Mouse (Mus musculus) embryonic fibroblast, embryonic 13.5 days (primary cell): ENCODE measurements at regions not wholly inside any gene's neighbourhood (a gene's known extent, or its start where the extent isn't known, plus 50 kb on each side); places are given as distances from the start of the nearest gene placed in this dataset.
A peak's percentile ranks its signal among the peaks of the same experiment; 100 is the strongest.

Source experiments
- H3K27ac ChIP-seq: 2 replicates; pipeline ENCODE4 v1.5.1; 2012; ENCODE audit warnings: low read length, control low read depth, inconsistent platforms; ENCODE audit not compliant: insufficient read depth
- H3K4me1 ChIP-seq: 2 replicates; pipeline ENCODE4 v1.6.1; 2011; ENCODE audit warnings: low read length; ENCODE audit not compliant: control insufficient read depth, insufficient read depth
- H3K4me3 ChIP-seq: 2 replicates; pipeline ENCODE4 v1.5.1; 2011; ENCODE audit warnings: mild to moderate bottlenecking, control low read depth, low read length; ENCODE audit not compliant: insufficient read depth
- CTCF ChIP-seq: IDR thresholded peaks from 2 replicates; pipeline ENCODE4 v1.5.1; 2011; ENCODE audit warnings: mild to moderate bottlenecking, control low read depth, low read length, moderate library complexity, borderline replicate concordance; ENCODE audit not compliant: insufficient read depth
- POLR2A ChIP-seq: IDR thresholded peaks from 2 replicates; pipeline ENCODE4 v1.6.1; 2011; ENCODE audit warnings: low read depth, mild to moderate bottlenecking, control low read depth, low read length, moderate library complexity

DNA sequence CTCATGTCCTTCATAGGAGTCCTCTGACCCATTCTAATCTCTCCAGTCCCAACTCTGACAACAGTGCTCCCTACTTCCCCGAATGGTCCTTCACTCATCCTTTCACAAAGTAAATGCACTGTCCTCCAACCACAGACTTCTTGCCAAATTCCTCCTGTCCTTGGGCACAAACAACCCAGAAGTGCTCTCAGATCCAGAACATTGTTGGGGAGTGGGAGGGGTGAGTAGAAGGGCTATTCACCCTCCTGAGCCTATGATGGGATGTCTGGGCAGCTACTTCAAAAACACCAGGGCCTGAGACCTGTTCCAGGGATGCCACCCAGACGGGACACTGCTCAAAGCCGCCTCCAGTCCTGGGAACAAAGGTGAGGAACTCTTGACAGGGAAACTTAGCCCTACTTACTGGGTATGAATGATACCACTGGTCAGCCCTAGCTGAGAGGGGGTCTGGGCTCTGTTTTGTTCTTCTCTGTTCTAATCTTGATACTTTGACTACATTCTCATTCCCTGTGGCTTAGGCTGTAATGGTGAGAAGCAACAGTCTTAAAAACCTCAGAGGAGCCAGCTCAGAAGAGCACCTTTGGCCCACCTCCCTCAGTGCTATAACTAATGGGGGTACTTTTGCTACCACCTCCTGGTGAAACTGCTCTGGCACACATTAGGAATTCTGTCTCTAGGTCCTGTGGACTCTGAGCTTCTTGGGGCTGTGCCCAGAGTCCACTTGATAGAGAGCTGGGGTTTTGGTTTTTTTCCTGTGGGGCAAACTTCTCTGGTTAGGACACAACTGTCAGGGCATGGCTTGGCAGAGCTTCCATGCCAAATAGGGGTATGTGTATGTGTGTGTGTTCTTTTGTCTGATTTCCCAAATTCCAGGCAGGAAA lies 143.2 kb downstream of the Zfp36l1 start:
- TF ChIP-seq POLR2A, result no peak
- no peak for TF ChIP-seq CTCF
- Histone ChIP-seq H3K4me1 (0 out of 2 replicates have a peak, but pooled peaks cover 2% of the 10 kb centered on the region), H3K27ac (no peak overlapping the region), H3K4me3 (no peak overlapping the region)

DNA sequence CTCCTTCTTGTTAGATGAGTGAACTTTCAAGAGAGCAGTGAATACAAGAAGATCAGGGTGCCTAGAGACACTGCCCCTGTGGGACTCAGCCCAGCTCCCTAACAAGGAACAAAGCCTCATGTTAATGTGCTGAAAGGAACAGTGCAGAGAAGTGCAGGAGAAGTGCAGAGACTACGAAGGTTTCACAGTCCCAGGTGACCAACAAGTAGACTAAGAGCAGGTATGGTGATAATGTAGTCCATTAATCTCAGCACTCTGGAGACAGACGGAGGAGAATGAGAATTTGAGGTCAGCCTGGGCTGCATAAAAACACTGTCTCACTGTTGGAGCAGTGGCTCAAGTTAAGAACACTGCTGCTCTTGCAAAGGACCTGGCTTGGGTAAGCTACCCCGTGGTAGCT lies 144.1 kb downstream of the Zfp36l1 start:
- no peak for TF ChIP-seq POLR2A
- TF ChIP-seq CTCF, result no peak
- Histone ChIP-seq H3K4me1 (0 out of 2 replicates have a peak, but pooled peaks cover 2% of the 10 kb centered on the region), H3K27ac (no peak overlapping the region), H3K4me3 (no peak overlapping the region)

DNA sequence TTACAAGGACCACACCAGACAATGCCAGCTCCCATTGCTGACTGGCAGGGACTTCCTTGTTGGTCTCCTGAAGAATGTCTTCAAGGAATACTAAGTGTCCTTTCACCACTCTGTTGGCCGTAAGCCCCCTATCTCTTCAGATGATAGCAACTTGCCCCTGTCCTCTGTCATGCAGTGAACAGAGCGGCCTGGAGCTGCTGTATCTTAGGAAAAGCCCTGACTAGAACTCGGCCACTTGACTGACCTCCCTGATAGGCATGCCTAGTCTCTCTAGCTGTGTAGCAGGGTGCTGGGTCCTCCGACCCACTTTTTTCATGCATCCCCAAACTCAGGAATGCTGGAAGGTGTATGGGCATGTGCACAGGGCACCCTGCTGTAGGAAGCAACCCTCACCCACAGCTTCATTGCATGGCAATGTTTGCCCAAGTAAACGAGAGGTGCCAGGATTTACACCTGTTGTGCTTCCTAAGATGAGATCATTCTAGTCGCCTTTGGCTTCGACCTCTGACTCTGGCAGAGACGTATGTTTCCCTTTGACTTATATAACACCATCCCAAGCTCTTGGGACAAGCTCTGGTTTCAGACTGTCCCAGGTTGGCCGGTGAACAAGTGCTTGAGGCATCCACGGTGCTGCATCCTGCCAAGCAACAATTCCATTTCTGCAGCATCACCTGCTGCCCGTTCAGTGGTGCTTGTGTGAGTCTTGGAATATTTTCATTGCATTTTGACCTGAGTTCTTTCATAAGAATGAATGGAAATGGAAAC lies 145.1 kb downstream of the Zfp36l1 start:
- no peak overlapping the region for H3K27ac ChIP-seq
- 0 out of 2 replicates have a peak, but pooled peaks cover 2% of the 10 kb centered on the region for H3K4me1 ChIP-seq
- TF ChIP-seq CTCF (no peak), POLR2A (no peak)

DNA sequence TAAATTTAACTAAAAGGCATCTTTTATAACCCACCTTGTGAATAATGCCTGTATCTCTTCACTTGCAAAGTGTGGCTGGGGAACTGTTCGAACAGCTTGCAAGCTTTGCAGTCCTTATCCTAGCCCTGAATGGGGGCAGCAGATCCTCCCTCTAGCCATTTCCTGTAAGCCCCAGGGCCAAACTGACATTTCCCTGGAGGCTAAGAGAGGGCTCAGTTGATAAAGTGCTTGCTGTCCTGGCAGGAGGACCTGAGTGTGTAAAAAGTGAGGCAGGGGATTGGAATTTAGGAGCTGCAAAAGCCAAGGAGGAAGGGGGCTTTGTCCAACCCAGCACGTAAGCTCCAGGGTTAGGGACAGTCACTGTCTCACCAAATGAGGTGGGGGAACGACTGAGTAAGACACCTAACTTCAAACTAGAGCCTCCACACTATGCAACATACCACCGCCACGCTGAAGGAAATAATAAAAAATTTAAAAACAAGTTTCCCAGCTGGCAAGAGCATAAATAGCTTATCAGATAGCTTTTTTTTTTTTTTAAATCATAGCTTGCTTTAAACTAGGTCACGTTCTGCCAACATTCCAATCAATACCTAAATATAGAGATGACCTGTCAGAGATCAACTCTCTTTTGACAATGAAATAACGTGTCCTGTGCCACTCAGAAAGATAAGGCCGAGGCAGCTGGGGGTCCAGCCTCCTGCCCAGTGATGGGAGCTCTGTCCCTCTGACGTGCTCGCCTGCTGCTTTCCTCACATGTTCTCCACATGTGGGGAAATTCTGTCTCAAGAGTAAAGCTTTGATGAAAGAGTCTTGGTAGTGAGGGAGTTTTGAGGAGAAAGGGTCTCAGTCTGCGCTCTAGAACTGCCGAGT lies 146.0 kb downstream of the Zfp36l1 start:
- H3K27ac ChIP-seq, result no peak overlapping the region
- 0 out of 2 replicates have a peak, but pooled peaks cover 2% of the 10 kb centered on the region for H3K4me1 ChIP-seq
- TF ChIP-seq POLR2A (no peak), CTCF (no peak)
- H3K4me3 ChIP-seq, result no peak overlapping the region

More for the DNA sequence above, 145.1 kb downstream of the Zfp36l1 start:
- no peak overlapping the region for H3K4me3 ChIP-seq

DNA sequence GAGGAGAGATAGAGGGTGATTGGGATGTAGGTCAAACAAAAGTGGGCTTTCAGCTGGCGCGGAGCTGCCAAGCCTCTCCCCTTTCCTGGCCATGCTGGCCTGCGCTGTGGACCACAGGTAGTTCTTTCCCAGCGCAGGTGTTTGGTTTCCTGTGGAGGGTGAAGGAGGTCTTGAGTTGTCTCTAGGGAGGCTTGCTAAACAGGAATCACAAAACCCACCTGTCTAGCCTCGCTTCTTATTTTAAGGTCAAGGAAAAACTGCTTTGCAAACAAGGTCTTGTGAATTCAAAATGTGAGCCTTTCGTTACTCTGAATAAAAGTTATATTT lies 146.6 kb downstream of the Zfp36l1 start:
- no peak for TF ChIP-seq CTCF
- TF ChIP-seq POLR2A, result no peak
- Histone ChIP-seq H3K27ac (no peak overlapping the region), H3K4me3 (no peak overlapping the region), H3K4me1 (0 out of 2 replicates have a peak, but pooled peaks cover 2% of the 10 kb centered on the region)

DNA sequence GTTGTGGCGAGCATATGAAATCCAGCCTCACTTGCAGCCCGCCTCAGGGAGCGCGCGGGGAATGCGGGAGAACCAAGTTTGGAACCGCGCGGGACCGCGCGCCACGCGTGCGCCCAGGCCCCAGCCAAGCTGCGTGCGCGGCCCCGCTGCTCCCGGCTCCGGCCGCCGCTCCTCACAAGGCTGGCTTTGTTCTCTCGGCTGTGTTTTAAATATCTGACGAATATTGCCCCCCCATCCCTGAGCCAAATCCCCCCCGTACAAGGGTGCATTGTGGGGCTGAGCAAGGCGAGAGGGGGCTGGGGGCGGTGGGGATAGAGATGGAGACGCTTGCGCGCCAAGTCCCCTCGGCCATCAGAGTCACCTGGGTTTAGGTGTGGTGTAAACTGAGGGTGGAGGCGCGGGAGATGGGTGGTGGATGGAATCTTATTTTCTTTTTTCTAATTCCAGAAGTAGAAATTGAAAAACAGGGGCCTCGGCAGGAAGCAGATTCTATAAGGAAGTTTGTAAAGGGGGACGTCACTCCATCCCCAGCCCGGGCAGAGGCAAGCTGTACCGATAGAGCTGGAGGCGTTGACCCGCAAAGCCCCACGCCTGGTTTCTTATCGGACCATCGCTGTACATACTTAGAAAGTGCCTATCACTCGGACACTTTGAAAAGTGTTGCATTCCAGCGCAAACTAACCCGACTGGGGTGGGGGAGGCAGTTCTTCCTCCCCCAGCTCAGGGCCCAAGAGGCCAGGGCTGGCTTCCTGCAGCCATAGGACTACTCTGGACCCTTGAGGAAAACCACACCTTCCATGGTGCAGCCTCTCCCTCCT lies 147.1 kb downstream of the Zfp36l1 start:
- Histone ChIP-seq H3K4me3 (peak overlapping the region; percentile 12; the same call in 1 of the 2 replicates), H3K4me1 (0 out of 2 replicates have a peak, but pooled peaks cover 2% of the 10 kb centered on the region), H3K27ac (no peak overlapping the region)
- TF ChIP-seq POLR2A (peak; percentile 26; the same call in 1 of the 2 replicates), CTCF (no peak)

DNA sequence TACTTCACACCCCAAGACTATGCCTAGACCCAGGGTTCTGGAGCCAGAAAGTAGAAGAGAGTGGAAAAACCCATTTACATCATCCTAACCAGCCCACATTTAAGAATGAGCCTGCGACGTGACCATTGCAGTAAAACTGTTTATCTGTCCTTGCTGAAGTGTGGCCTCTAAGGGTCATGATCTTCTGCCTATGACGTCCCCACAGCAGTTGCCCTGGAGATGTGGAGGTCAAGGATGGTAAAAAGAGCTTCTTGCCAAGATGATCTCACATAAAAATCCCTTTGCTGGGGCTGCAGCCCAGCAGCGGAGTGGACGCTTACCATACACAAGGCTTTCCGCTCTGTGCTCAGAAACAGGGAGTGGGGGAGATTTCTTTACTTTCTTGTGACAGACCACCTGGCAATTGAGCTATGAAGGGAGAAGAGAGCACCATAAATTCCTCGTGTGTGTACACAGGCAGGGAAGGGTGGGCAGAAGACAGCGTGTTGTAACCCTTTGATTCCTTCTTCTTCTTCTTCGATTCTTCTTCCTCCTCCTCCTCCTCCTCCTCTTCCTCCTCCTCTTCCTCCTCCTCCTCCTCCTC lies 149.3 kb downstream of the Zfp36l1 start:
- TF ChIP-seq CTCF (no peak), POLR2A (no peak)
- Histone ChIP-seq H3K27ac (no peak overlapping the region), H3K4me3 (no peak overlapping the region), H3K4me1 (peaks cover 2% of the 10 kb centered on the region; the same call in 1 of the 2 replicates)

DNA sequence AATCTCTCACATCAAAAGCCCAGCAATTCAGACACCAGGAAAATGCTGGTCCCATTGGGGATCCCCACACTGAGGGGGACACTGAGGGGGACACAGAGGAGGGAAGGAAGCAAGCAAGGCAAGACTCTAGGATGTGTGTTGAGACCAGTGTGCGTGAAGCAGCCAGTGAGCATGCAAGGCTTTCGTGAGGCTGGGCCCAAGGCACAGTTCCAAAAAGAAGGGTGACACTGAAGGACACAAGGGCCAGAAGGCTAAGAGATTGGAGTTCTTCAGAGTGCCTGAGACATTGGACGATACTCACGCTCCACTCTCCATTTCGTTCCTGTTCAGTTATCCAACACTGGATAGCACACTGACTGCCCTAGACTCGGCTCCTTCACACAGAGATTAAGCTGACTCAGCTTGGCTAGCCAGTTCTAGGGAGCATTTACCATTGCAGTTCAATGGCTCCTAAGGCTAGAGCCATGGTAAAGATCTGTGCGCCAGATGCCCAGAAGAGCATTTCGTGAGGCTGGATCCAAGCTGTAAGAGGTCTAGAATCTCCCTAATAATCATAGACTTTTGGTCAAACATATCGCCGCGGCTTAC lies 150.1 kb downstream of the Zfp36l1 start:
- no peak overlapping the region for H3K27ac ChIP-seq
- TF ChIP-seq POLR2A, result no peak
- TF ChIP-seq CTCF, result no peak

More for the DNA sequence above, 150.1 kb downstream of the Zfp36l1 start:
- Histone ChIP-seq H3K4me1 (peaks cover 2% of the 10 kb centered on the region; the same call in 1 of the 2 replicates), H3K4me3 (no peak overlapping the region)
